Mouse (Mus musculus) forebrain, embryonic 13.5 days (tissue): ENCODE results near the gene Fbxl14. TPM values are rescaled to one million over a fixed set of nuclear protein-coding genes. Genes with fewer than 3 reads are reported as not detected.
A peak's percentile ranks its signal among the peaks of the same experiment; 100 is the strongest.

Experiments
- ATAC-seq: fragments of 200-750 bp; cut with Nextera tagmentation; 2 replicates; pipeline ENCODE4 v1.8.0; 2017
- H3K27ac ChIP-seq: fragments of 300-500 bp; sonication (generic); 2 replicates; pipeline ENCODE4 v1.5.1; 2015; ENCODE audit warnings: inconsistent platforms, mild to moderate bottlenecking, moderate library complexity
- H3K27me3 ChIP-seq: fragments of 300-500 bp; sonication (generic); 2 replicates; pipeline ENCODE4 v1.6.1; 2015; ENCODE audit warnings: mild to moderate bottlenecking, inconsistent platforms
- H3K36me3 ChIP-seq: fragments of 300-500 bp; sonication (generic); 2 replicates; pipeline ENCODE4 v1.6.1; 2015; ENCODE audit warnings: mild to moderate bottlenecking, inconsistent platforms; ENCODE audit not compliant: poor library complexity, severe bottlenecking
- H3K4me1 ChIP-seq: fragments of 300-500 bp; sonication (generic); 2 replicates; pipeline ENCODE4 v1.6.1; 2015; ENCODE audit warnings: inconsistent platforms
- H3K4me2 ChIP-seq: fragments of 300-500 bp; sonication (generic); 2 replicates; pipeline ENCODE4 v1.6.1; 2015; ENCODE audit warnings: inconsistent platforms, mild to moderate bottlenecking, moderate library complexity
- H3K4me3 ChIP-seq: fragments of 300-500 bp; sonication (generic); 2 replicates; pipeline ENCODE4 v1.5.1; 2015; ENCODE audit warnings: mild to moderate bottlenecking, inconsistent platforms
- H3K9ac ChIP-seq: fragments of 300-500 bp; sonication (generic); 2 replicates; pipeline ENCODE4 v1.6.1; 2015; ENCODE audit warnings: mild to moderate bottlenecking, inconsistent platforms
- H3K9me3 ChIP-seq: fragments of 300-500 bp; sonication (generic); replicated peaks from 2 replicates; pipeline ENCODE4 v1.6.1; 2016; ENCODE audit warnings: inconsistent platforms
- WGBS: fragments of 180-500 bp; shearing (Covaris S2); methylation state at CpG from one replicate; pipeline ENCODE4 v1.1.7; 2015; 5-methylcytosine and 5-hydroxymethylcytosine counted together
- polyA plus RNA-seq: library from polyadenylated mRNA; unstranded; fragments of >200 nt; fragmentation: Nextera tagmentation; extraction: Ambion mirVana; gene quantifications from 2 replicates; pipeline ENCODE4 v1.2.1, GENCODE M21; 2015

The Fbxl14 gene
- polyA plus RNA-seq, 1 experiment from 2014 or later, result 4.2 TPM

- ATAC-seq, result no peak
- no peak overlapping the region for H3K4me3 ChIP-seq
- no peak overlapping the region for H3K27ac ChIP-seq
- H3K9ac ChIP-seq, result no peak overlapping the region
- H3K36me3 ChIP-seq, result no peaks in the 10 kb centered on the region
- H3K27me3 ChIP-seq, result no peaks in the 10 kb centered on the region
- H3K4me1 ChIP-seq, result peaks cover 2% of the 10 kb centered on the region; the same call in 1 of the 2 replicates
- H3K4me2 ChIP-seq, result no peak overlapping the region
- no peaks in the 10 kb centered on the region for H3K9me3 ChIP-seq
- WGBS, result 98% methylated on average over 6 of the region's 6 CpGs
Measured at GRCm38 (mm10) chr6:119508221-119508620, 28.8 kb downstream of the Fbxl14 start.

- no peak overlapping the region for H3K4me2 ChIP-seq
- no peak for ATAC-seq
- no peaks in the 10 kb centered on the region for H3K36me3 ChIP-seq
- H3K27me3 ChIP-seq, result no peaks in the 10 kb centered on the region
- no peak overlapping the region for H3K9ac ChIP-seq
- no peaks in the 10 kb centered on the region for H3K9me3 ChIP-seq
- H3K4me3 ChIP-seq, result no peak overlapping the region
- H3K27ac ChIP-seq, result no peak overlapping the region
- peaks cover 8% of the 10 kb centered on the region for H3K4me1 ChIP-seq
- WGBS, result 87% methylated on average over 10 of the region's 10 CpGs
Measured at GRCm38 (mm10) chr6:119508634-119509375, 29.3 kb downstream of the Fbxl14 start.

DNA sequence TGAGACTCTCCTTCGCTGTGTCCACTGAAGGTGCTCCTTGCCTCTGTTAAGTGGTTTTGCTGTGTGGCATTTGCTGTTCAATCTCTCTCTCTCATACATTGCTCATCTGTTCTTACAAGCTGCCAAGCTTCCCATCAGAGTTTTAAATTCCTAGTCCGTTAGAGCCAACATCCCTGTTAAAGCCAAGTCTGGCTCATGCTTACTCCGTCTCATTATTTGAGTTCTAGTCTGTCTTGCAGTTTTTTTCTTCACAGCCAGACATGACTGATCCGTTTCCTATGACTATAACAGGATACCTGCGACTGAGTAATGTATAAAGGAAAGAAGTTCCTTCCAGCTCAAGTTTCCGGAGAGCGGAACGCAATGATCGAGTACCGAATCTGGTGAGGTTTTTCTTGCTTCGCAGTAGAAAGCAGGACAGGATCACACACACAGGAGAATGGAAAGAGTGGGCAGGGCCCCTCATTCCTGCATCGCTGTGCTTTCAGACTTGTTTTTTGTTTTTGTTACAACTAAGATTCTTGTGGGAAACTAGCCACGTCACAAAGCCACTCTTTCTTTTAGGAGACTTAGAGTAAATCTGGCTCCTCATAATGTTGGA is 30.1 kb downstream of the Fbxl14 start:
- no peak for ATAC-seq
- Histone ChIP-seq H3K9me3 (no peaks in the 10 kb centered on the region), H3K9ac (no peak overlapping the region), H3K36me3 (no peaks in the 10 kb centered on the region), H3K27me3 (no peaks in the 10 kb centered on the region), H3K4me2 (no peak overlapping the region), H3K4me3 (no peak overlapping the region), H3K27ac (no peak overlapping the region), H3K4me1 (peaks cover 15% of the 10 kb centered on the region)
- WGBS, result 92% methylated on average over 13 of the region's 13 CpGs

DNA sequence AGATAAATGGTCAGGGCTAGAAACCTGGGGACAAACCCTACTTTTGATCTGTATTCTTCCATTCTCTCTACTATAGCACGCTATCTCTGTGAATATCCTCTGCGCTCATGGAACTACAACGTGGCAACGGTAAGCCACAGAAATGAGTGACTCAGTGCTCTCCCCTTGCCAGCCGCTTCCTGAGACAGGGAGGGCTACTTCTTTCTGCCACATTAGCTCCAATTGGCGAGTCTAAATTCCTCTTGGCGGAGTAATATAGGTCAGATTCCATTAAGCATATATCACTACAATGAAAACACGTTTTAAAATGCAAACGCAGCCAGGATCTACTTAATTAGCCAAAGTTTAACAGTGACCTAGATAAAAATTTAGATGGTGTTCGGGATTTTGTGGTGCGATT is 33.2 kb downstream of the Fbxl14 start:
- Histone ChIP-seq H3K9me3 (0 out of 2 replicates have a peak, but pooled peaks cover 4% of the 10 kb centered on the region), H3K9ac (no peak overlapping the region), H3K4me1 (peaks cover 19% of the 10 kb centered on the region), H3K36me3 (no peaks in the 10 kb centered on the region), H3K4me3 (no peak overlapping the region), H3K27ac (no peak overlapping the region), H3K4me2 (no peak overlapping the region), H3K27me3 (no peaks in the 10 kb centered on the region)
- 78% methylated on average over 11 of the region's 11 CpGs for WGBS
- no peak for ATAC-seq

DNA sequence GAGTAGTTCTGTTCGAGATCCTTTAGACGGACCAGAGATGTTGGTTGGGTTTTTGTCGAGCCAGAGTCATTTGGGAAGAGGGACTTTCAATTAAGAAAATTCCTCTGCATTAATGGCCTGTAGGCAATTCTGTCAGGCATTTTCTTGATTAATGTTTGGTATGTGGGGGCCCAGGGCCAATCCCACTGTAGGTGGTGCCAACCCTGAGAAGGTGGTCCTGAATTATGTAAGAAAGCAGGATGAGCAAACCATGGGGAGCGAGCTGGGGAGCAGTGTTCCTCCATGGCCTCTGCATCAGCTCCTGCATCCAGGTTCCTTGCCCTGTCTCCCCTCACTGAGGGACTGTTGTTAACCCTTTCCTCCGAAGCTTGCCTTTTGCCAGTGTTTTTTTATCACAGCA is 34.0 kb downstream of the Fbxl14 start:
- WGBS, result 73% methylated on average over 5 of the region's 5 CpGs
- Histone ChIP-seq H3K4me3 (no peak overlapping the region), H3K36me3 (no peaks in the 10 kb centered on the region)

GRCm38 (mm10) chr6:119514085-119514484 is 34.6 kb downstream of the Fbxl14 start:
- Histone ChIP-seq H3K9me3 (0 out of 2 replicates have a peak, but pooled peaks cover 4% of the 10 kb centered on the region), H3K4me1 (peaks cover 19% of the 10 kb centered on the region), H3K9ac (no peak overlapping the region), H3K4me3 (no peak overlapping the region), H3K27me3 (no peaks in the 10 kb centered on the region), H3K4me2 (no peak overlapping the region), H3K36me3 (no peaks in the 10 kb centered on the region), H3K27ac (no peak overlapping the region)
- 42% methylated on average over 7 of the region's 7 CpGs for WGBS
- ATAC-seq, result 0 out of 2 replicates have a peak, but pooled peaks have one; percentile 21

More for the DNA sequence above, 34.0 kb downstream of the Fbxl14 start:
- Histone ChIP-seq H3K9me3 (0 out of 2 replicates have a peak, but pooled peaks cover 4% of the 10 kb centered on the region), H3K27me3 (no peaks in the 10 kb centered on the region), H3K9ac (no peak overlapping the region), H3K4me1 (peaks cover 19% of the 10 kb centered on the region), H3K27ac (no peak overlapping the region), H3K4me2 (no peak overlapping the region)
- no peak for ATAC-seq

DNA sequence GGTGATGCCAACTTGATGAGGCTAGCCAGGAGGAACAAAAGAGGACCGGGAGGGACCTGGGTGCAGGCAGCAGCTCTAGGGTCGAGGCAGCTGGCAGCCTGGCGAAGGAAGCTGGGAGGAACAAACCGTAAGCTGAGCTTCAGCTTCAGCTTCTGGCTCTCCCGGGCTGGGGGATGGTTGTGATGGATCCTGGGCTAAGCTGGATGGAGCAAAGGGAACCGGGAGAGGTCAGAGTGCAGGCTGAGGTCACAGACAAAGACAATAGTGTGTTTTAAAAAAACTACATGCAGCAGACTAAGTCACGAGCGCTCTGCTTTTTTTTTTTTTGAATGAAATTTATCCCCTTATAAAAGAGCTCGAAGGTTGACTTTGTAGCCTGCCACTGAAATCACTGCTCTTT is 41.3 kb downstream of the Fbxl14 start:
- no peak overlapping the region for H3K4me2 ChIP-seq
- H3K9ac ChIP-seq, result no peak overlapping the region
- H3K27ac ChIP-seq, result no peak overlapping the region
- no peak for ATAC-seq
- 23% methylated on average over 9 of the region's 9 CpGs for WGBS
- H3K9me3 ChIP-seq, result 0 out of 2 replicates have a peak, but pooled peaks cover 4% of the 10 kb centered on the region
- peaks cover 23% of the 10 kb centered on the region for H3K4me1 ChIP-seq
- H3K27me3 ChIP-seq, result no peaks in the 10 kb centered on the region
- H3K4me3 ChIP-seq, result no peak overlapping the region
- no peaks in the 10 kb centered on the region for H3K36me3 ChIP-seq

DNA sequence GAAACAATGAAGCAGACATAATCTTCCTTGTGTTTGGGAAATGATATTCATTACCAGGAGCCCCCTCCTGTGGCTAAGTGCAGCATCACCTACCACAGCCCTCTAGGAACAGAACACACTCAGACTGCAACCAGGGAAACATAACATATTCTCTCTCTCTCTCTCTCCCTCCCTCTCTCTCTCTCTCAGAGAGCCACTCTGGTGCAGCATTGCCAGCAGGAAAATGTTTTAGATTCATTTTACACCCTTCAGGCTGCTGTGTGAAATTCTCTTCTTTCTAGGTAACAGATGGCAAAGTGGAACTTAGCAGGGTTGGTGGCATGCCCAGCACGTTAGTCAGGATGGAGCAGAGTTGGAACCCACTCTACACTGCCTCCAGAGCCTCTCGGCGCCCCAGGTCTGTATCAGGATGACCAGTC is 42.0 kb downstream of the Fbxl14 start:
- ATAC-seq, result peak; percentile 77
- 71% methylated on average over 3 of the region's 3 CpGs for WGBS
- H3K9ac ChIP-seq, result no peak overlapping the region
- H3K4me1 ChIP-seq, result peaks cover 23% of the 10 kb centered on the region
- H3K36me3 ChIP-seq, result no peaks in the 10 kb centered on the region
- no peak overlapping the region for H3K4me2 ChIP-seq
- H3K27me3 ChIP-seq, result no peaks in the 10 kb centered on the region
- peak overlapping the region; percentile 25; the same call in 1 of the 2 replicates for H3K27ac ChIP-seq
- 0 out of 2 replicates have a peak, but pooled peaks cover 2% of the 10 kb centered on the region for H3K9me3 ChIP-seq
- H3K4me3 ChIP-seq, result no peak overlapping the region

DNA sequence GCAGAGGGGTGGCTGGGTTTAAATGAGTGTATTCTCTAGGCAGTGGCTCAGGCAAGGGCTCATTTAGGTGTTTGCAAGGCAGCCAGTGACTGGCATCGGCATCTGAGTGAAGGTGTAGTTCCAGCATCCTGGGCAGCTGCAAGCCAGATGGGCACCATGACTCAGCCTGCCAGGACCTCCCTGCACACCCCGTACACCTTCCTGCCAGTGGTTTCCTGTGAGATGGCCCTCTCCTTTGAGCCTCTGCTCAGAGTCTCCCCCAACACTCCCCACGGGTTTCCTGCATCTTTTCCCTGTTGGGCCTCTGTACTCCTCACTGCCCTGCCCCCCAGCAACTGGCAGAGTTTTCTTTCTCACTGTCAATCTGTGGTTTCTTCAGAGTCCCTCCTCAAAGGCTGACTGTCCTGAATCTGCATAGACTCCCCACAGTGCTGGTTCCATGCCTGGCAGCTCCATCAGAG is 42.5 kb downstream of the Fbxl14 start:
- no peaks in the 10 kb centered on the region for H3K27me3 ChIP-seq
- peaks cover 23% of the 10 kb centered on the region for H3K4me1 ChIP-seq
- ATAC-seq, result peak; percentile 30; the same call in 1 of the 2 replicates
- no peaks in the 10 kb centered on the region for H3K9me3 ChIP-seq
- no peak overlapping the region for H3K4me2 ChIP-seq
- 32% methylated on average over 3 of the region's 3 CpGs for WGBS
- H3K4me3 ChIP-seq, result no peak overlapping the region
- no peaks in the 10 kb centered on the region for H3K36me3 ChIP-seq
- 0 out of 2 replicates have a peak overlapping the region, but pooled peaks have one; percentile 25 for H3K27ac ChIP-seq
- H3K9ac ChIP-seq, result no peak overlapping the region

- H3K4me3 ChIP-seq, result no peak overlapping the region
- H3K4me2 ChIP-seq, result no peak overlapping the region
- H3K9me3 ChIP-seq, result no peaks in the 10 kb centered on the region
- H3K4me1 ChIP-seq, result peaks cover 20% of the 10 kb centered on the region
- H3K27ac ChIP-seq, result no peak overlapping the region
- H3K9ac ChIP-seq, result no peak overlapping the region
- no peaks in the 10 kb centered on the region for H3K36me3 ChIP-seq
- 82% methylated on average over 5 of the region's 5 CpGs for WGBS
- no peaks in the 10 kb centered on the region for H3K27me3 ChIP-seq
- no peak for ATAC-seq
Measured at GRCm38 (mm10) chr6:119526498-119526897, 47.0 kb downstream of the Fbxl14 start.

DNA sequence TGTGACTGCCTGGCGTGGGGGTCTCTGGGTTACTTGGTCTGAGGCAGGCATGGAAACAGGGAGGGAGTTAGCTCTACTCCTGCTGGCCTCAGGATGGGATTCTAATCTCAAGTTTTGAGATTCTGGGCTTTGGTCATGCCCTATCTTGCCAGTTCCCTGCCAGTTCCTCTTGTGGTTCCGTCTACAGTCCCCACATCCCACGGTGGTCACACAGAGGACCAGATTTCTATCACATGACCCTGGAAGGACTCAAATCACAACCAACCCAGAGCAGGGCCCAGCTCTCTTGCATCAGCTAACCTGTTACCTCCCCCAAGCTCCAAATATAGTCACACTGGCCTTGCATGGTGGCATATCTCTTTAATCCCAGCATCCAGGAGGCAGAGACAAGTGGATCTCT is 50.2 kb downstream of the Fbxl14 start:
- 93% methylated on average over 3 of the region's 3 CpGs for WGBS
- ATAC-seq, result no peak

More for the DNA sequence above, 50.2 kb downstream of the Fbxl14 start:
- Histone ChIP-seq H3K27ac (no peak overlapping the region), H3K9ac (no peak overlapping the region), H3K4me3 (no peak overlapping the region), H3K36me3 (no peaks in the 10 kb centered on the region), H3K9me3 (no peaks in the 10 kb centered on the region), H3K4me1 (no peaks in the 10 kb centered on the region), H3K4me2 (no peak overlapping the region), H3K27me3 (no peaks in the 10 kb centered on the region)
